Mouse (Mus musculus) hindbrain, embryonic 16.5 days (tissue): ENCODE measurements around the gene Rpa1. TPM values are rescaled to one million over a fixed set of nuclear protein-coding genes. Genes with fewer than 3 reads are reported as not detected.

Experiments used
- ATAC-seq: fragments of 200-750 bp; cut with Nextera tagmentation; 2 replicates; pipeline ENCODE4 v1.8.0; 2017; ENCODE audit warnings: moderate TSS enrichment, moderate library complexity
- H3K27ac ChIP-seq: fragments of 300-500 bp; sonication (generic); 2 replicates; pipeline ENCODE4 v1.5.1; 2014; ENCODE audit warnings: low read depth, mild to moderate bottlenecking, control low read depth, low read length, moderate library complexity
- H3K27me3 ChIP-seq: fragments of 300-500 bp; sonication (generic); replicated peaks from 2 replicates; pipeline ENCODE4 v1.6.1; 2014; ENCODE audit warnings: low read length; ENCODE audit not compliant: control insufficient read depth, insufficient read depth
- H3K36me3 ChIP-seq: fragments of 300-500 bp; sonication (generic); 2 replicates; pipeline ENCODE4 v1.6.1; 2014; ENCODE audit warnings: mild to moderate bottlenecking, low read length, moderate library complexity, mixed read lengths; ENCODE audit not compliant: control insufficient read depth, insufficient read depth
- H3K4me1 ChIP-seq: fragments of 300-500 bp; sonication (generic); 2 replicates; pipeline ENCODE4 v1.6.1; 2014; ENCODE audit warnings: low read depth, low read length; ENCODE audit not compliant: control insufficient read depth, insufficient read depth
- H3K4me2 ChIP-seq: fragments of 300-500 bp; sonication (generic); 2 replicates; pipeline ENCODE4 v1.6.1; 2014; ENCODE audit warnings: mild to moderate bottlenecking, low read length, control low read depth, moderate library complexity
- H3K4me3 ChIP-seq: fragments of 300-500 bp; sonication (generic); 2 replicates; pipeline ENCODE4 v1.5.1; 2014; ENCODE audit warnings: mild to moderate bottlenecking, low read length, control low read depth, moderate library complexity
- H3K9ac ChIP-seq: fragments of 300-500 bp; sonication (generic); 2 replicates; pipeline ENCODE4 v1.6.1; 2014; ENCODE audit warnings: low read depth, mild to moderate bottlenecking, control low read depth, low read length, moderate library complexity
- H3K9me3 ChIP-seq: fragments of 300-500 bp; sonication (generic); 2 replicates; pipeline ENCODE4 v1.6.1; 2014; ENCODE audit warnings: mild to moderate bottlenecking, low read length, moderate library complexity; ENCODE audit not compliant: control insufficient read depth
- WGBS: fragments of 180-500 bp; shearing (Covaris S2); extraction: QIAGEN DNeasy Blood & Tissue Kit; methylation state at CpG from one replicate; pipeline ENCODE4 v1.1.7; 2014; 5-methylcytosine and 5-hydroxymethylcytosine counted together
- polyA plus RNA-seq: library from polyadenylated mRNA; unstranded; fragments of >200 nt; fragmentation: Nextera tagmentation; extraction: Ambion mirVana; gene quantifications from 2 replicates; pipeline ENCODE4 v1.2.1, GENCODE M21; 2015

The Rpa1 gene
- polyA plus RNA-seq, 1 experiment from 2014 or later, result 50.8 TPM

DNA sequence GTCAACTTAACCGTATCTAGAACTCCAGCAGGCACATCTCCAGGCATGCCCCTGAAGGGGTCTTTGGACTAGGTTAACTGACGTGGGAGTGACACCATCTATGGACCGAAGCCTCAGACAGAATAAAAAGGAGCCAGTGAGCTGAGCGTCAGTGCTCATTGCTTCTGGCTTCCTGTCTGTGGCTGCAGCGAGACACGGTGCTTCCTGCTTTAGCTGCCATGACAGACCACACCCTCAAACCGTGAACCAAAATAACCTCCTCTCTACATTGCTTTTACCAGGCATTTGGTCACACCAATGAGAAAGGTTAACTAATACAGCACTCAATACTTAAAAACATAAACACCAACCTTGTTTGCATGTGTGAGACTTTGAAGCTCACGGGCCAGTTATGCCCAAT, 11.4 kb downstream of the Rpa1 start:
- H3K27me3 ChIP-seq, result no peaks in the 10 kb centered on the region
- no peak overlapping the region for H3K4me2 ChIP-seq
- no peak overlapping the region for H3K27ac ChIP-seq
- H3K9me3 ChIP-seq, result no peaks in the 10 kb centered on the region
- peaks cover 5% of the 10 kb centered on the region; the same call in 1 of the 2 replicates for H3K36me3 ChIP-seq
- H3K9ac ChIP-seq, result no peak overlapping the region
- no peaks in the 10 kb centered on the region for H3K4me1 ChIP-seq
- no peak overlapping the region for H3K4me3 ChIP-seq
- ATAC-seq, result no peak
- WGBS, result 78% methylated on average over 8 of the region's 8 CpGs

DNA sequence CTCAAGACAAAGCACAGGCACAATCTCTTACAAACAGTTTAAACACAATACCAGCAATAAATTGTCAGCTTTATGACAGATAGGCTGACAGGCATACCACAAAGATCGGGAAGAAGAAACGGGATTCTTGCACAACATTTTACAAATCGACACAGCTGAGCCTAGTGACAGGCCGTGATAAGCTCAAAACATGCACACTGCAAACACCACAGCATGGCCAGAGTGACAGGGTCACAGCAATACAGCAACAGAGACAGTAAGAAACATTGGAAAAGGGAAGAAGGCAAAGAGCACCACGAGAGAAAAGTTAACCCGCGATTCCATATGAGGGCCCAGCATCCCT, 22.2 kb downstream of the Rpa1 start:
- Histone ChIP-seq H3K36me3 (no peaks in the 10 kb centered on the region), H3K4me2 (no peak overlapping the region), H3K9me3 (no peaks in the 10 kb centered on the region), H3K27me3 (no peaks in the 10 kb centered on the region), H3K4me3 (no peak overlapping the region), H3K4me1 (no peaks in the 10 kb centered on the region), H3K27ac (no peak overlapping the region), H3K9ac (no peak overlapping the region)
- ATAC-seq, result no peak
- 82% methylated on average over 7 of the region's 7 CpGs for WGBS

DNA sequence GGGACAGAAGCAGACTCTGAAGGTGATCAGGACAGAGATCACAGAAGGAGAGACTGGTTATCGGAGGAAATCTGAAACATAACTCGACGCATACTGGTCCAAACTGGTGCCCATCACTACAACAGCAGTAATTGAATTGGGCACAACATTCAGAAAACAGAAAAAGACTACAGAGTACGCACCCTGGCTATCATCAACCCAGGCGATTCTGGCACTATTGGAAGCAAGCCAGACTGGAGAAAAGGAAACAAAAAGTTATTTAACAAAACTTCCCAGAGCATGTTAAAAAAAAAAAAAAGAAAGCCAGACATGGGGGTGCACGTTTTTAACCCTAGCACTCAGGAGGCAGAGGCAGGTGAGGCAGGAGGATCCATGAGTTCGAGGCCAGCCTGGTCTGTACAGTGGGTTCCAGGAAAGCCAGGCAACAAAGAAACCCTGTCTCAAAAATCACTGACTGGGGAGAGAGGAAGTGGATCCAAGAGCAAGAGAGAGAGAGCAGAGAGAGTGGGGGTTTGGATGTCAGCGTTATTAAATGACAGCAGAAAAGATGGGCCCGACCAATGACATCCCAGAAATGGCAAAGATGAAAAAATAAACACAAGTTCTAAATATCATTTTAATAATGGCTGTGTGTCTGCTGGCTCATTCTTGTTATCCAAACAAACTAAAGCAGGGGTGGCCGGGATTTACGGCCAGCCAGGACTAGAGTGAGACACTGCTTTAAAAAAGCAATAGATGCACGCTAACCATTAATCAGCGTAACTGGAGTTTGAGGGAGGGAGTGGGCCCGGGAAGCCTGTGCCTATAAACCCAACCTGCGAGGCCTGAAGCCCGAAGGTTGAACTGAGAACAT, 22.8 kb downstream of the Rpa1 start:
- H3K9ac ChIP-seq, result no peak overlapping the region
- H3K4me2 ChIP-seq, result no peak overlapping the region
- no peaks in the 10 kb centered on the region for H3K4me1 ChIP-seq
- ATAC-seq, result no peak
- H3K27ac ChIP-seq, result no peak overlapping the region
- H3K36me3 ChIP-seq, result no peaks in the 10 kb centered on the region
- no peaks in the 10 kb centered on the region for H3K27me3 ChIP-seq
- no peak overlapping the region for H3K4me3 ChIP-seq
- H3K9me3 ChIP-seq, result no peaks in the 10 kb centered on the region
- WGBS, result 78% methylated on average over 16 of the region's 16 CpGs

DNA sequence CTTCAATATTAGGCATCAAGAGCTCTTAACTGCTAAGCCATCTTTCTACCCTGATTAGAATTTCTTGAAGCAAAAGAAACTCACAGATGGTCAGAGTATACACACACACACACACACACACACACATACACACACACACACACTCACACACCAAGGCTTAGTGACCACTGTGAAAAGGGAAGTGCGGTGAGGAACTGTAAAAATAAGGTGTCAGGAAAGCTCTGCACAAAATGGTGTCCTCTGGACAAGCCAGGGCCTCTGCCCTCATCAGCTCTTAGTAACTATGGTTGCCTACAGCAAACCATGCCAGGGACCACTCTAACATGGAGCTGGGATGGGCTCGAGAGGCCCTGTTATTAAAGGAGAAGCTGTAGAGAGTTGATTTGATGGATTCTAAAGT, 23.7 kb downstream of the Rpa1 start:
- Histone ChIP-seq H3K27me3 (no peaks in the 10 kb centered on the region), H3K9me3 (no peaks in the 10 kb centered on the region), H3K9ac (no peak overlapping the region), H3K4me3 (no peak overlapping the region), H3K27ac (no peak overlapping the region), H3K4me2 (no peak overlapping the region), H3K36me3 (no peaks in the 10 kb centered on the region), H3K4me1 (no peaks in the 10 kb centered on the region)
- ATAC-seq, result no peak
- WGBS, result 98% methylated on average over 2 of the region's 2 CpGs

DNA sequence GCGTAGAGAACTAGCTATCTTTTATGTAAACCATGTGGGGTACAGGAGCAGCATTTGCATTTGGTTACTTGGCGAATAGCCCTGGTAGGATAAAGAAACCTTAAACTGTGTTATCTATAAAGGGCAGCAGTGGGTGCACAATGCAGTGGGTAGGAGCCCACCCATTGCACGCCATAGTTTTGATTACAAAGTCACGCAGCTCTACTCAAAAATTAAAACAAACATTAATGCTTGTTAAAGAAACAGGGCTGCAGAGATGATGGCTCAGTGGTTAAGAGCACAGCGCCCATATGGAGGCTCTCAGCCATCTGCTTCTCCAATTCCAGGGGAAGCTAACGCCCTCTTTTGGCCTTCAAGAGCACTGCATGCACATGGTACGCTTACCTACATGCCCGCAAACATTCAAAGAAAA, 24.8 kb downstream of the Rpa1 start:
- Histone ChIP-seq H3K27me3 (no peaks in the 10 kb centered on the region), H3K9ac (no peak overlapping the region), H3K4me2 (no peak overlapping the region), H3K4me1 (peaks cover 1% of the 10 kb centered on the region; the same call in 1 of the 2 replicates), H3K36me3 (no peaks in the 10 kb centered on the region), H3K4me3 (no peak overlapping the region), H3K9me3 (no peaks in the 10 kb centered on the region), H3K27ac (no peak overlapping the region)
- ATAC-seq, result no peak
- WGBS, result 81% methylated on average over 8 of the region's 8 CpGs

DNA sequence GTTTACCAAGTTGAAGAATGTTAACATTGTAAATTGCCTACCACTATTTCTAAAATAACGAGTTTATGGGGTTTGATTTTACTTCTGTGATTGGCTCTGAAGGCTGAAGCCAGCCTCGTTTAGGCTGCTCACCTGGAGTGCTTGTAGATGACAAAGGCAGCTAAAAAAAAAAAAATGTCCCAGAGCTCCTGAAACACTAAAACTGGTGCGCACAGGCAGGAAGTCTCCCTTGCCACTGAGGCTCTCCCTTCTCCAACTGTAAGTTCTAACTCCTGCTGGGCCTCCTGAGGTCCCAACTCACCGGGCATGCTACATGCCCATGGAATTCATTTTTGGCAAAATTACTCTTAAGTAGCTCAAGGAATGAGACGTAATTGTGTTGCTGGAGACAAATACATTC, 28.9 kb downstream of the Rpa1 start:
- no peak for ATAC-seq
- peaks cover 2% of the 10 kb centered on the region for H3K36me3 ChIP-seq
- H3K27me3 ChIP-seq, result no peaks in the 10 kb centered on the region
- no peak overlapping the region for H3K4me2 ChIP-seq
- WGBS, result 59% methylated on average over 5 of the region's 5 CpGs
- no peak overlapping the region for H3K4me3 ChIP-seq
- H3K27ac ChIP-seq, result 0 out of 2 replicates have a peak overlapping the region, but pooled peaks have one; percentile 21
- H3K4me1 ChIP-seq, result peaks cover 3% of the 10 kb centered on the region; the same call in 1 of the 2 replicates
- H3K9me3 ChIP-seq, result no peaks in the 10 kb centered on the region
- H3K9ac ChIP-seq, result no peak overlapping the region

DNA sequence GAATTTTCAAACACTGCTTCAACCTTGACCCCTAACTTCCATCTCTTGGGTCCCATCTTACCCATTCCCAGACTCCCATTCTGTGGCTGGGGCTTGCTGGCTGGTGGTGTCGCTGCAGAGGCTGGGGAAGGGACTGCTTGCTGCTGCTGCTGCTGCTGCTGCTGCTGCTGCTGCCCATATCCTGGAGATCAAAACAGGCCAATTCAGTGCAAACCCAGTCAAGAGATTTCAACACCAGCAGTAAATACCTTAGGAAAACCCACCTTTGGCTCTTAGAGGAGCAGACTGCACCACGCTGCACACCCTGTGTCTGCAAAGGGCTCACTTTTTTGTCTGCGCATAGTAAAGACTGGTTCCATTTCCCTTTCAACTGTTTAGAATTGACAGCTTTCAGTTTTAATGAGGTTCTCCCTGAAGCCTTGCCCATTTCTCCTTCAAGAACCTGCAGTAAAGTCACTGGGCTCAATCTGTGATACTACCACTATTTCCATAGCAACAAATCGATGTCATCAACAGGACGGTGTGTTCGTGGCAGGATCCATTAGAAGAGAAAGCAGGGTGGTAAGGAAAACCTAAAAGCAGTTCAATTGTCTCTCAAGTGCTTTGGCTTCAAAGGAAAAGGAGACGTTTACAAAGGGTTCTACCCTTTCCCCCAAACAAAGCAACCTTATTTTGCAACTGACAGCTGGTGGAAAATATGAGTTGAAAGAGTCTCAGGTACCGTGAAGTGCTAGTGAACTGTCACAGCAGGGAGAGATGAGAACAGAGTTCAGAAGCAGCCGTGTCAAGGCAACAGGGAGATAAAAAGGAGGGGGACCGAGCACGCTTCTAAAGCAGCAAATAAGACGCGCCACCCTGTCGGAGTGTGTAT, 29.5 kb downstream of the Rpa1 start:
- H3K36me3 ChIP-seq, result peaks cover 7% of the 10 kb centered on the region
- no peak for ATAC-seq
- 57% methylated on average over 14 of the region's 14 CpGs for WGBS
- H3K9ac ChIP-seq, result no peak overlapping the region
- peak overlapping the region; percentile 51 for H3K27ac ChIP-seq
- H3K4me3 ChIP-seq, result no peak overlapping the region
- H3K4me2 ChIP-seq, result no peak overlapping the region; the same call in 1 of the 2 replicates
- H3K9me3 ChIP-seq, result no peaks in the 10 kb centered on the region
- H3K27me3 ChIP-seq, result no peaks in the 10 kb centered on the region
- peaks cover 3% of the 10 kb centered on the region; the same call in 1 of the 2 replicates for H3K4me1 ChIP-seq

DNA sequence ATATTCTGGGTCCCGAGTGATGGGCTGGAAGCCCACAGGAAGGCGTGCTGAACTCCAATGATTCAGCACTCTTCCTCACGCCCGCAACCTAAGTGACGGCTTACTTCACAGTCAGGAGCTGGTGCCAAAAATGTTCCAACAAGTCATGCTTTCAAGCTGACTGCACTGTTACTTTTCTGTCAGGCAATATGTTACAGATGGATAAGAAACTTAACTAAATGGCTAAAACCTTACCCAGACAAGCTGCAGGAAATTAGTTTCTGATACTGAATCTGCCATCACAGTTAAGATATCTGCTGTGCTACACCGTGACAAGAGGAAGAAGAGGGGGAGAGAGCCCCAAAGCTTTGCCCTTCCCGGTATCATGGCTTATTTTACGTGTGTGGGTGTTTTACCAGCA, 34.3 kb downstream of the Rpa1 start:
- ATAC-seq, result no peak
- WGBS, result 90% methylated on average over 8 of the region's 8 CpGs
- H3K27ac ChIP-seq, result no peak overlapping the region

DNA sequence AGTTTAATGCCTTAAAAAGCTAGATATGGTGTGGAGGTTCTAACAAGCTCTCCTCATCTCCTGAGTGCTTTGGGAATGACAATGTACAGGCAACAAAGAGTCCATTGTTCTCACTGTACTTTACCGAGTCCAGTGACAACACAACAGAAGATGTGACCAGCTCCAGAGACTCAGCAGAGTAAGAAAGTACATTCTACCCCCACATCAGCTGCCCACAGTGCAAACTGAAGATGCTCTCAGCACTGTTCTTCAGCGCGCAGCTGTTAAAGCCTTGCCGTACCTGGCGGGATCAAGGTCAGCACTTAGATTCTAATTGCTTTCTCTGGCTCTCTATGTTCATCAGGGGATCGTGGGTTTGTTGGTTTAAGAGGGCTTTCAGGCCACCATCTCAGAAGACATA, 36.4 kb downstream of the Rpa1 start:
- no peak overlapping the region for H3K9ac ChIP-seq
- no peak for ATAC-seq
- no peak overlapping the region for H3K27ac ChIP-seq
- no peaks in the 10 kb centered on the region for H3K27me3 ChIP-seq
- H3K9me3 ChIP-seq, result no peaks in the 10 kb centered on the region
- 85% methylated on average over 6 of the region's 6 CpGs for WGBS
- peaks cover 16% of the 10 kb centered on the region for H3K36me3 ChIP-seq
- no peak overlapping the region for H3K4me2 ChIP-seq
- no peaks in the 10 kb centered on the region for H3K4me1 ChIP-seq
- H3K4me3 ChIP-seq, result no peak overlapping the region

More for the DNA sequence above, 34.3 kb downstream of the Rpa1 start:
- no peak overlapping the region for H3K4me2 ChIP-seq
- peaks cover 14% of the 10 kb centered on the region for H3K36me3 ChIP-seq
- H3K9me3 ChIP-seq, result no peaks in the 10 kb centered on the region
- H3K27me3 ChIP-seq, result no peaks in the 10 kb centered on the region
- H3K4me3 ChIP-seq, result no peak overlapping the region
- peaks cover 3% of the 10 kb centered on the region; the same call in 1 of the 2 replicates for H3K4me1 ChIP-seq
- H3K9ac ChIP-seq, result no peak overlapping the region
